Mouse (Mus musculus) stomach, embryonic 15.5 days (tissue): ENCODE results near the gene Rragb. TPM values are rescaled to one million over a fixed set of nuclear protein-coding genes. Genes with fewer than 3 reads are reported as not detected.
A peak's percentile ranks its signal among the peaks of the same experiment; 100 is the strongest.
"Not testable (repeated sequence)": the region's sequence is repeated elsewhere in the genome, so short reads cannot be mapped to it uniquely, and the experiment has no call there.

Experiments used
- ATAC-seq: fragments of 200-750 bp; cut with Nextera tagmentation; 2 replicates; pipeline ENCODE4 v1.8.0; 2017; ENCODE audit warnings: low read depth, moderate number of reproducible peaks, moderate TSS enrichment; ENCODE audit not compliant: insufficient read depth, low FRiP score
- H3K27ac ChIP-seq: fragments of 300-500 bp; sonication (generic); 2 replicates; pipeline ENCODE4 v1.5.1; 2015; ENCODE audit warnings: mild to moderate bottlenecking, inconsistent platforms
- H3K27me3 ChIP-seq: fragments of 300-500 bp; sonication (generic); replicated peaks from 2 replicates; pipeline ENCODE4 v1.6.1; 2015; ENCODE audit warnings: inconsistent platforms
- H3K36me3 ChIP-seq: fragments of 300-500 bp; sonication (generic); 2 replicates; pipeline ENCODE4 v1.6.1; 2015; ENCODE audit warnings: inconsistent platforms
- H3K4me1 ChIP-seq: fragments of 300-500 bp; sonication (generic); 2 replicates; pipeline ENCODE4 v1.6.1; 2015; ENCODE audit warnings: inconsistent platforms
- H3K4me2 ChIP-seq: fragments of 300-500 bp; sonication (generic); 2 replicates; pipeline ENCODE4 v1.6.1; 2015; ENCODE audit warnings: mild to moderate bottlenecking, inconsistent platforms
- H3K4me3 ChIP-seq: fragments of 300-500 bp; sonication (generic); replicated peaks from 2 replicates; pipeline ENCODE4 v1.5.1; 2015; ENCODE audit warnings: inconsistent platforms
- H3K9ac ChIP-seq: fragments of 300-500 bp; sonication (generic); 2 replicates; pipeline ENCODE4 v1.6.1; 2015; ENCODE audit warnings: inconsistent platforms
- H3K9me3 ChIP-seq: fragments of 300-500 bp; sonication (generic); 2 replicates; pipeline ENCODE4 v1.6.1; 2016; ENCODE audit warnings: inconsistent platforms
- WGBS: fragments of 180-500 bp; shearing (Covaris S2); methylation state at CpG from one replicate; pipeline ENCODE4 v1.1.7; 2015; 5-methylcytosine and 5-hydroxymethylcytosine counted together
- polyA plus RNA-seq: library from polyadenylated mRNA; unstranded; fragments of >200 nt; fragmentation: Nextera tagmentation; extraction: Ambion mirVana; gene quantifications from 2 replicates; pipeline ENCODE4 v1.2.1, GENCODE M21; 2015

The Rragb gene
- polyA plus RNA-seq: 2.0 and 2.6 TPM in 2 replicates

DNA sequence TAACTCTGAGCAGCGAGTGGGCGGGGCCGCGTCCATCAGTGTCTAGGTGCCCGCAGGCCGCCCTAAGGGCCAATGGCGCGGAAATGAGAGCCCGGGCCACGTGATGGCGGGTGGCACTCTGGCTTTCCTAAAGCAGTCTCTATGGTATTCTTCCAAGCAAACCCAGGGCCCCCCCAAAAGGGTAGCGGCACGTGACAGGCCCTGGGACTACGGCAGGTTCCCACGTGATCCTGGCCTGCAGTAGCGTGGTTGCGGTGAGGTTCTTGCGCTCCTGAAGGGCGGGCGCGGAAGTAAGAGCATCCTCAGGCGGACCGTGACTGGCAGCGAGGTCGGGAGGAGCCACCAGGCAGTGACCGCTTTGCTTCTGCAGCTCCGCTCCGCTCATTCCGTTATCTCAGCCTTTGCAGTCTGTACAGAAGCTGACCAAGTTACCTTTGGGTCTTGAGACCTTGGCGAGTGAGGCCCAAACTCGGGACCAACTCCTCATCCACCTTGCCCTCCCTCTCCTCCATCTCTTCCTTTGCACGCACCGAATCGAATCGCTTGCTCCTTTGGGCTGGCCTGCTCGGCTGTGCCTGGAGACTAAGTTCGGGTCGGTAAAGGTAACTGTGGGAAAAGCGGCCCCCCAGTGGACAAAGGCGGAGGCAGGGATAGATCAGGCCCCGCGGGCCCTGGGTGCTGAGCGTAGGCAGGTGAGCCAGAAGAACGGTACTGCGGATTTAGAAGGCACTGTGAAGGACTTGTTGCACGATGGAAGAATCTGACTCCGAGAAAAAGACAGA is at the start of gene Rragb:
Gene Rragb (plus strand): TSS at position 248 of the 782 bp plus-strand sequence.
- H3K36me3 ChIP-seq: no peaks in the 10 kb centered on the region
- no peaks in the 10 kb centered on the region for H3K9me3 ChIP-seq
- H3K27ac ChIP-seq: no peak within 1 kb of the TSS
- peak within 1 kb of the TSS; percentile 45 for H3K4me3 ChIP-seq
- H3K27me3 ChIP-seq: no peaks in the 10 kb centered on the region
- H3K9ac ChIP-seq: no peak within 1 kb of the TSS
- no peaks in the 10 kb centered on the region for H3K4me1 ChIP-seq
- ATAC-seq: peak; percentile 97
- H3K4me2 ChIP-seq: peak within 1 kb of the TSS; percentile 62
- WGBS: 16% methylated on average over 47 of the region's 47 CpGs

DNA sequence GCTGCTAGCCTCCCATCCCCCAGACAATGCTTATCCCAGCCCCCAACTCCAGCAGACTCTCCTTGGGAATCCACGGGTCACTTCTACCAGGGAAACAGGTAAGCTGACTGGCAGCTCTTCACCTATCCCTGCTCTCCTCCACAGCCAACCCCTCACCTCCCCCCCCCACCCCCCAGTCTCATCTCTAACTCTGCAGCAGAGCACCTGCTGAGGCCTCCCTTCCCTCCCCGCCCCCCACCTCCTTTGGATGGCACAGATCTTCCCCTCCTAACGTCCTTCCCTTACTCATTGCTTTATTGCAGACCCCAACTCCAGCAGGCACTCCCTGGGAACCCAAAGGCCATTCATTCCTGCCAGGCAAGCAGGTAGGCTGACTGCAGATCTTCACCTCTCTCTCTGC is 21.3 kb upstream of the Rragb start, which contains the start of gene Foxr2:
Gene Foxr2 (plus strand): TSS at position 301 of the 400 bp plus-strand sequence.
- Histone ChIP-seq H3K9me3 (no peaks in the 10 kb centered on the region), H3K4me2 (no peak within 1 kb of the TSS), H3K27me3 (0 out of 2 replicates have a peak, but pooled peaks cover 4% of the 10 kb centered on the region), H3K4me3 (no peak within 1 kb of the TSS), H3K36me3 (no peaks in the 10 kb centered on the region), H3K27ac (no peak within 1 kb of the TSS), H3K4me1 (no peaks in the 10 kb centered on the region), H3K9ac (no peak within 1 kb of the TSS)
- no peak for ATAC-seq
- 19% methylated on average over 3 of the region's 3 CpGs for WGBS

- H3K9ac ChIP-seq: no peak overlapping the region
- H3K27ac ChIP-seq: no peak overlapping the region
- H3K4me2 ChIP-seq: no peak overlapping the region
- no peaks in the 10 kb centered on the region for H3K9me3 ChIP-seq
- no peaks in the 10 kb centered on the region for H3K36me3 ChIP-seq
- 48% methylated on average over 2 of the region's 2 CpGs for WGBS
- ATAC-seq: no peak
- no peaks in the 10 kb centered on the region for H3K4me1 ChIP-seq
- no peak overlapping the region for H3K4me3 ChIP-seq
- H3K27me3 ChIP-seq: 0 out of 2 replicates have a peak, but pooled peaks cover 4% of the 10 kb centered on the region
These were observed 20.8 kb upstream of the Rragb start for GRCm38 (mm10) chrX:153119013-153119412.

GRCm38 (mm10) chrX:153142656-153143055 is 2.9 kb downstream of the Rragb start:
- 61% methylated on average over 3 of the region's 3 CpGs for WGBS
- Histone ChIP-seq H3K27ac (no peak overlapping the region), H3K27me3 (no peaks in the 10 kb centered on the region), H3K36me3 (no peaks in the 10 kb centered on the region), H3K4me1 (no peaks in the 10 kb centered on the region), H3K4me3 (no peak overlapping the region), H3K9me3 (no peaks in the 10 kb centered on the region), H3K9ac (no peak overlapping the region), H3K4me2 (no peak overlapping the region)
- ATAC-seq: no peak

DNA sequence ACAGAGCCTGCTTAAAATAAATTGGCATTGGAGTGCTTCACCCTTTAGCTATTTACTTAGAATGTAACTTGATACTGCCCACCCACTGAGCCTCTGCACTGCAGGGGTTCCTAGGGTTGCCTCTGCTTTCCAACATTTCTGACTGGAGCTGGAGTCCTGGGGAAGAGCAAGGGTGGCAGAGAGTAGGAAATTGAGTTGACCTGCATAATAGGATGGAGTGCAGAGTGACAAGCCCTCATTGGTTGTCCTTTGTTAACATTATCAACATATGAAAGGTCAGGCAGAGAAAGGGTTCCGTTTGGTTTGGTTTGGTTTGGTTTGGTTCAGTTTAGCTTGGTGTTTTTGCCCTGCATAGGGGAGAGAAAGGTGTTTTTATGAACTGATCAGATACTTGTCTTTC is 12.0 kb downstream of the Rragb start:
- Histone ChIP-seq H3K27me3 (no peaks in the 10 kb centered on the region), H3K4me1 (no peaks in the 10 kb centered on the region), H3K9me3 (no peaks in the 10 kb centered on the region), H3K9ac (no peak overlapping the region), H3K4me3 (no peak overlapping the region), H3K36me3 (no peaks in the 10 kb centered on the region), H3K27ac (no peak overlapping the region), H3K4me2 (no peak overlapping the region)
- no peak for ATAC-seq
- 33% methylated on average over 1 of the region's 1 CpGs for WGBS

DNA sequence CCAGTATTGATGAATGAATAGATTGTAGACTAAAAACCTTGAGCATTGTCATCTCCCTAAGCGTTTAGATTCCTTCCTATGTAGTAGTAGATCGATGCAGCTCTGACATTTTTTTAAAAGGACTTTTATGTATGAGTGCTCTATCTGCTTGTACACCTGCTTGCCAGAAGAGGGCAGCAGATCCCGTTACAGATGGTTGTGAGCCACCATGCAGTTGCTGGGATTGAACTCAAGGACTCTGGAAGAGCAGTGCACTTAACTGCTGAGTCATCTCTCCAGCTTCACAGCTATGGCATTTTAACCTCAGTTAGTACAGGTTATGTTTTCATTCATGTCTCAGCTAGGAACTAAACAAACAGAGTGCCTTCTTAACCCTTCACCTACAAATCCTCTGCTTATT is 15.5 kb downstream of the Rragb start:
- Histone ChIP-seq H3K4me2 (no peak overlapping the region), H3K9me3 (no peaks in the 10 kb centered on the region), H3K27me3 (no peaks in the 10 kb centered on the region), H3K4me1 (no peaks in the 10 kb centered on the region), H3K27ac (no peak overlapping the region), H3K9ac (no peak overlapping the region), H3K4me3 (no peak overlapping the region), H3K36me3 (no peaks in the 10 kb centered on the region)
- no peak for ATAC-seq
- WGBS: 47% methylated on average over 3 of the region's 3 CpGs

GRCm38 (mm10) chrX:153174786-153175185 is 35.0 kb downstream of the Rragb start:
- 19% methylated on average over 1 of the region's 1 CpGs for WGBS
- H3K4me3 ChIP-seq: no peak overlapping the region
- no peak overlapping the region for H3K27ac ChIP-seq
- no peaks in the 10 kb centered on the region for H3K4me1 ChIP-seq
- no peak overlapping the region for H3K9ac ChIP-seq
- no peaks in the 10 kb centered on the region for H3K9me3 ChIP-seq
- no peaks in the 10 kb centered on the region for H3K27me3 ChIP-seq
- no peak overlapping the region for H3K4me2 ChIP-seq
- H3K36me3 ChIP-seq: no peaks in the 10 kb centered on the region
- no peak for ATAC-seq

- Histone ChIP-seq H3K9me3 (no peaks in the 10 kb centered on the region), H3K9ac (no peak overlapping the region), H3K27me3 (no peaks in the 10 kb centered on the region), H3K27ac (no peak overlapping the region), H3K4me3 (no peak overlapping the region), H3K36me3 (no peaks in the 10 kb centered on the region), H3K4me2 (no peak overlapping the region), H3K4me1 (no peaks in the 10 kb centered on the region)
- WGBS: 73% methylated on average over 2 of the region's 2 CpGs
- ATAC-seq: no peak
These were observed 42.4 kb downstream of the Rragb start for GRCm38 (mm10) chrX:153182221-153182620.

DNA sequence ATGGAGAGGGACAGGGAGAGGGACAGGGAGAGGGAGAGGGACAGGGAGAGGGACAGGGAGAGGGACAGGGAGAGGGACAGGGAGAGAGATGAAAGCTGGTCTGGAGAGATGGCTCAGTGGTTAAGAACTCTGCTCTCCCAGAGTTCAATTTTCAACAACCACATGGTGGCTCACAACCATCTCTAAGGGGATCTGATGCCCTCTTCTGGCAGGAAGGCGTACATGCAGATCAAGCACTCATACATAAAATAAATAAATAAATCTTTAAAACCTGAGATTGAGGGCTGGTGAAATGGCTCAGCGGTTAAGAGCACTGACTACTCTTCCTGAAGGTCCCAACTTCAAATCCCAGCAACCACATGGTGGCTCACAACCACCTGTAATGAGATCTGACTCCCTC is 59.4 kb downstream of the Rragb start:
- not testable (repeated sequence) for H3K4me1 ChIP-seq, H3K4me2 ChIP-seq, H3K27ac ChIP-seq, H3K4me3 ChIP-seq, H3K9me3 ChIP-seq, ATAC-seq, H3K27me3 ChIP-seq, H3K36me3 ChIP-seq, H3K9ac ChIP-seq
- WGBS: 84% methylated on average over 2 of the region's 2 CpGs

GRCm38 (mm10) chrX:153211101-153211500 is 71.3 kb downstream of the Rragb start:
- H3K27me3 ChIP-seq: no peaks in the 10 kb centered on the region
- WGBS: 50% methylated on average over 1 of the region's 1 CpGs
- H3K4me2 ChIP-seq: no peak overlapping the region
- H3K4me1 ChIP-seq: no peaks in the 10 kb centered on the region
- H3K9me3 ChIP-seq: no peaks in the 10 kb centered on the region
- H3K9ac ChIP-seq: no peak overlapping the region
- no peak for ATAC-seq
- H3K36me3 ChIP-seq: no peaks in the 10 kb centered on the region
- H3K4me3 ChIP-seq: no peak overlapping the region
- H3K27ac ChIP-seq: no peak overlapping the region
